Mouse (Mus musculus) urinary bladder, postnatal 4 days (tissue): ENCODE data around the gene Lrba.

Experiments used
- DNase-seq, 2 experiments: peaks; one replicate each; pipeline ENCODE4 v3.0.0; 2021 to 2022; ENCODE audit warnings: low spot score in 2 of 2

Gene Lrba

GRCm38 (mm10) chr3:86500586-86500985 is 276.1 kb downstream of the Lrba start:
- DNase-seq, result no peak

- DNase-seq, result no peak
Observed at GRCm38 (mm10) chr3:86518506-86519109, 294.1 kb downstream of the Lrba start.

GRCm38 (mm10) chr3:86522880-86523505 is 298.5 kb downstream of the Lrba start:
- DNase-seq, result no peak

- DNase-seq, result no peak
Observed at GRCm38 (mm10) chr3:86531531-86532269, 307.2 kb downstream of the Lrba start.

GRCm38 (mm10) chr3:86536751-86537150 is 312.3 kb downstream of the Lrba start:
- no peak for DNase-seq

- DNase-seq, result no peak
Observed at GRCm38 (mm10) chr3:86538645-86539554, 314.4 kb downstream of the Lrba start.

GRCm38 (mm10) chr3:86539555-86540168 is 315.2 kb downstream of the Lrba start:
- DNase-seq, result no peak

- DNase-seq, result no peak
Observed at GRCm38 (mm10) chr3:86541074-86541614, 316.7 kb downstream of the Lrba start.

- no peak for DNase-seq
Observed at GRCm38 (mm10) chr3:86541863-86542397, 317.4 kb downstream of the Lrba start.

GRCm38 (mm10) chr3:86544785-86545184 is 320.3 kb downstream of the Lrba start:
- no peak for DNase-seq

- DNase-seq, result no peak
Observed at GRCm38 (mm10) chr3:86545945-86546344, 321.5 kb downstream of the Lrba start.

GRCm38 (mm10) chr3:86546471-86547250 is 322.2 kb downstream of the Lrba start:
- DNase-seq, result peak in 1 of 2 experiments; percentile 62

GRCm38 (mm10) chr3:86547251-86547791 is 322.8 kb downstream of the Lrba start:
- no peak for DNase-seq

GRCm38 (mm10) chr3:86548091-86549015 is 323.9 kb downstream of the Lrba start, which contains the start of gene Mab21l2:
Gene Mab21l2 (minus strand): TSS chr3:86548629.
- DNase-seq, result no peak

GRCm38 (mm10) chr3:86550301-86551010 is 326.0 kb downstream of the Lrba start:
- DNase-seq, result no peak

GRCm38 (mm10) chr3:86551011-86551728 is 326.7 kb downstream of the Lrba start:
- no peak for DNase-seq

GRCm38 (mm10) chr3:86552170-86552569 is 327.7 kb downstream of the Lrba start:
- no peak for DNase-seq
